Mouse (Mus musculus) testis, adult 2 months (tissue): ENCODE data around the gene Galnt10.

Source experiments
- CTCF ChIP-seq: fragments of 200-500 bp; IDR thresholded peaks from 2 replicates; pipeline ENCODE4 v1.5.1; 2012; ENCODE audit warnings: low read depth, mild to moderate bottlenecking, inconsistent platforms, low read length, moderate library complexity; ENCODE audit not compliant: control insufficient read depth, insufficient read depth, insufficient replicate concordance
- POLR2A ChIP-seq: fragments of 200-500 bp; IDR thresholded peaks from 2 replicates; pipeline ENCODE4 v1.6.1; 2012; ENCODE audit warnings: low read depth, mild to moderate bottlenecking, inconsistent platforms, low read length, moderate library complexity; ENCODE audit not compliant: control insufficient read depth

- TF ChIP-seq CTCF (no peak), POLR2A (no peak)
These were observed 155.2 kb downstream of the Galnt10 start for GRCm38 (mm10) chr11:57800266-57800951.
